Mouse (Mus musculus) heart, postnatal 0 days (tissue): ENCODE measurements at regions not wholly inside any gene's neighbourhood (a gene's known extent, or its start where the extent isn't known, plus 50 kb on each side); places are given as distances from the start of the nearest gene placed in this dataset.

Experiments used
- CTCF ChIP-seq: IDR thresholded peaks from 2 replicates; pipeline ENCODE4 v1.5.1; 2016; ENCODE audit warnings: antibody characterized with exemption, control low read depth, low read depth
- EP300 ChIP-seq: IDR thresholded peaks from 2 replicates; pipeline ENCODE4 v1.6.1; 2016; ENCODE audit warnings: antibody characterized with exemption, low read depth

DNA sequence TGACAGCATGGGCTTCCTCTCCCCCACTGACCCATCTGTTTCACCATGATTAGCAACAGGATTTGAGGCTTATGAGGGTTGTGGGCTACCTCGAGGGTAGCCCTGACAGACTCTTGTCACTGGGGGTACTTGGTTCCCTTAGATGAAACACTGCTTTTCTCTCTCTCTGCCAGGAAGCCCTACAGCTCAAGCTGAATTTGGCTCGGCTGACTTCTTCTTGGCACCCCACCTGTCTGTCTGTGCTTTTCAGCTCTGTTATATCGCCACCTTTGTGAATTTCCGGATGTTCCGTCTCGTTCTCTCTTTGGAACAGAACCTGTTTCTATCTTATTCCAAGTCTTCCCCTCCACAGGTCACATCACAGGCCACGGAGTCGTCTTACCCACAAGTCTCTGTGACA, 330.0 kb downstream of the 1500009L16Rik start:
- TF ChIP-seq CTCF (no peak), EP300 (no peak)
